Comparison of ENCODE assay signal across 9 mouse cellular contexts in genomic region chr4:72199571-72200558, GRCm38 (mm10). TPM values are rescaled to one million over a fixed set of nuclear protein-coding genes. Genes with fewer than 3 reads are reported as not detected.
A peak's percentile ranks its signal among the peaks of the same experiment; 100 is the strongest.
DNase-seq lines count a peak whose midpoint lies in the region; ATAC-seq lines count a peak whose summit lies in the region.
"Had no signal": no experiment of that assay in that cellular context is flagged by ENCODE, and none has a peak within 500 bp of the region (broad histone marks: within the 10 kb centered on the region; RNA-seq: fewer than 3 reads in every experiment).

No protein-coding gene starts in this region.

- H3K27me3 ChIP-seq in kidney, embryonic 14.5 days (ENCODE audit: control insufficient read depth, insufficient read depth, low read length): no peaks in the 10 kb centered on the region
- H3K27me3 ChIP-seq in liver, embryonic 11.5 days (replicated peaks; ENCODE audit: control insufficient read depth, insufficient read depth, low read length): 0 out of 2 replicates have a peak, but pooled peaks cover 6% of the 10 kb centered on the region
- no peaks in the 10 kb centered on the region for H3K27me3 ChIP-seq in neural tube, embryonic 11.5 days (ENCODE audit: control insufficient read depth, insufficient read depth, low read length)
- H3K27me3 ChIP-seq: CH12.LX had no signal

- H3K27ac ChIP-seq in kidney, embryonic 14.5 days (ENCODE audit: low read depth, low read length): peak overlapping the region; percentile 96
- peak overlapping the region; percentile 90 for H3K27ac ChIP-seq in liver, embryonic 11.5 days (ENCODE audit: low read depth, low read length)
- peak overlapping the region; percentile 85 for H3K27ac ChIP-seq in neural tube, embryonic 11.5 days (ENCODE audit: low read depth, low read length)

- under 1% methylated on average over 101 of the region's 103 CpGs for WGBS in kidney, embryonic 14.5 days
- under 1% methylated on average over 95 of the region's 103 CpGs for WGBS in liver, embryonic 11.5 days
- under 1% methylated on average over 97 of the region's 103 CpGs for WGBS in neural tube, embryonic 11.5 days

- H3K4me2 ChIP-seq in kidney, embryonic 14.5 days (replicated peaks; ENCODE audit: low read depth, low read length): peak overlapping the region; percentile 66
- H3K4me2 ChIP-seq in liver, embryonic 11.5 days: peak overlapping the region; percentile 83
- peak overlapping the region; percentile 62 for H3K4me2 ChIP-seq in neural tube, embryonic 11.5 days (ENCODE audit: low read depth)

- peak overlapping the region; percentile 86 for H3K4me3 ChIP-seq in kidney, embryonic 14.5 days (ENCODE audit: low read length)
- H3K4me3 ChIP-seq in liver, embryonic 11.5 days (ENCODE audit: low read depth, low read length): peak overlapping the region; percentile 87
- H3K4me3 ChIP-seq in neural tube, embryonic 11.5 days (ENCODE audit: low read depth, low read length): peak overlapping the region; percentile 89

- H3K36me3 ChIP-seq in kidney, embryonic 14.5 days (ENCODE audit: control insufficient read depth, insufficient read depth, low read length): no peaks in the 10 kb centered on the region; the same call in 1 of the 2 replicates
- H3K36me3 ChIP-seq in liver, embryonic 11.5 days (ENCODE audit: control insufficient read depth, insufficient read depth, low read length): no peaks in the 10 kb centered on the region
- H3K36me3 ChIP-seq in neural tube, embryonic 11.5 days (ENCODE audit: control insufficient read depth, insufficient read depth, low read length): no peaks in the 10 kb centered on the region

- no peak for DNase-seq in cerebellum, adult 11 months
- DNase-seq in embryo, embryonic 11 days: peak; percentile 75
- DNase-seq in heart, adult 9 months (ENCODE audit: low spot score in 2 of 2): peak; percentile 37 to 38
- peak; percentile 72 for DNase-seq in liver, embryonic 11.5 days (ENCODE audit: low spot score)
- peak; percentile 66 for DNase-seq in neural tube, embryonic 11.5 days (ENCODE audit: low spot score)
- DNase-seq in testis, postnatal 14 days (ENCODE audit: low spot score): peak; percentile 67

- no peaks in the 10 kb centered on the region for H3K9me3 ChIP-seq in kidney, embryonic 14.5 days (ENCODE audit: control insufficient read depth, low read length)
- no peaks in the 10 kb centered on the region for H3K9me3 ChIP-seq in liver, embryonic 11.5 days (ENCODE audit: control insufficient read depth, low read length)
- no peaks in the 10 kb centered on the region for H3K9me3 ChIP-seq in neural tube, embryonic 11.5 days (ENCODE audit: control insufficient read depth, low read length)

- H3K9ac ChIP-seq in kidney, embryonic 14.5 days (ENCODE audit: low read depth, low read length): peak overlapping the region; percentile 91
- peak overlapping the region; percentile 90 for H3K9ac ChIP-seq in liver, embryonic 11.5 days (ENCODE audit: low read depth, low read length)
- peak overlapping the region; percentile 88 for H3K9ac ChIP-seq in neural tube, embryonic 11.5 days (ENCODE audit: low read length)

- peak; percentile 20 for ATAC-seq in cerebellum, adult (ENCODE audit: insufficient number of reproducible peaks, low FRiP score, low TSS enrichment)
- ATAC-seq in kidney, embryonic 14.5 days (ENCODE audit: low FRiP score, low TSS enrichment): peak; percentile 7
- ATAC-seq in liver, embryonic 11.5 days (replicated peaks; ENCODE audit: low FRiP score): peak; percentile 5; the same call in 1 of the 2 replicates
- peak; percentile 3 for ATAC-seq in neural tube, embryonic 11.5 days (ENCODE audit: insufficient read depth, low FRiP score, low TSS enrichment)

- peaks cover 21% of the 10 kb centered on the region for H3K4me1 ChIP-seq in kidney, embryonic 14.5 days (ENCODE audit: control insufficient read depth, insufficient read depth, low read length)
- peaks cover 12% of the 10 kb centered on the region for H3K4me1 ChIP-seq in liver, embryonic 11.5 days (replicated peaks; ENCODE audit: control insufficient read depth, insufficient read depth, low read length)
- peaks cover 17% of the 10 kb centered on the region; the same call in 1 of the 2 replicates for H3K4me1 ChIP-seq in neural tube, embryonic 11.5 days (ENCODE audit: control insufficient read depth, insufficient read depth, low read length)

RNA-seq across cellular contexts. Expression of gene Tle1, which starts 0.9 kb away (rescaled TPM):
- 30.3 and 39.4 TPM in 2 replicates for polyA plus RNA-seq in kidney, embryonic 14.5 days (2014; fragmentation: Nextera tagmentation; extraction: Ambion mirVana)
- 17.0 and 18.2 TPM in 2 replicates for polyA plus RNA-seq in liver, embryonic 11.5 days (2014; fragmentation: Nextera tagmentation; extraction: Ambion mirVana)
- polyA plus RNA-seq in neural tube, embryonic 11.5 days (2014; fragmentation: Nextera tagmentation; extraction: Ambion mirVana): 46.4 and 51.9 TPM in 2 replicates
